Mouse (Mus musculus) stomach, postnatal 0 days (tissue): Measurements from ENCODE around the gene Recql5.

Experiments
- CTCF ChIP-seq: IDR thresholded peaks from 2 replicates; pipeline ENCODE4 v1.5.1; 2016; ENCODE audit warnings: antibody characterized with exemption, low read depth, mild to moderate bottlenecking, moderate library complexity
- EP300 ChIP-seq: optimal IDR thresholded peaks from 2 replicates; pipeline ENCODE3; 2016; ENCODE audit warnings: antibody characterized with exemption

GRCm38 (mm10) chr11:115892213-115892612 is 41.1 kb downstream of the Recql5 start:
- TF ChIP-seq CTCF, result no peak
- no peak for TF ChIP-seq EP300
